Mouse (Mus musculus) CD4-positive, CD25-positive, alpha-beta regulatory T cell (primary cell): Measurements from ENCODE around the gene Cd244a. TPM values are rescaled to one million over a fixed set of nuclear protein-coding genes. Genes with fewer than 3 reads are reported as not detected.

ENCODE experiments used
- polyA plus RNA-seq: library from polyadenylated mRNA; unstranded; fragments of 100-300 nt; shearing (Covaris generic); gene quantifications from one replicate; pipeline ENCODE4 v1.2.1, GENCODE M21; 2017

The Cd244a gene
- polyA plus RNA-seq = 0.56 TPM

DNA sequence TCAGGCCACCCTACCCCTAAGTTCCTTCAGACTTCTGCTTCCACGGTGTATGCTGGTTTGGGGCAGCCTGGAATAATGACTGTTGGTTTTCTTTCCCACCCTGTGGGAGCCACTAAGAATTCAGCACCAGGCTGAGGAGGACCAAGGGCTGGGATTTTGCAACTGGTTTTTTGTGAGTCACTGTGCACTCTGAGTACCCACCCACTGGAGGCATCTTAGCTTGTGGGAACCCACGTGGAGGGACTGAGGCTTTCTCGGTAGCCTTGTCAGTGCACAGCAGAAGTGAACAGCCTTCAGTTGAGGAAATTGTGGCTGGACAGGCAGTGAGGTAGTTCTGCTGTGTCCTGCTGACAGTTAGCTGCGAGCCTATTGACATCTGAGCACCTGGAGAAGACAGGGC lies at the start of gene Cd244a:
Gene Cd244a (plus strand): TSS at position 296 of the 400 bp plus-strand sequence.

DNA sequence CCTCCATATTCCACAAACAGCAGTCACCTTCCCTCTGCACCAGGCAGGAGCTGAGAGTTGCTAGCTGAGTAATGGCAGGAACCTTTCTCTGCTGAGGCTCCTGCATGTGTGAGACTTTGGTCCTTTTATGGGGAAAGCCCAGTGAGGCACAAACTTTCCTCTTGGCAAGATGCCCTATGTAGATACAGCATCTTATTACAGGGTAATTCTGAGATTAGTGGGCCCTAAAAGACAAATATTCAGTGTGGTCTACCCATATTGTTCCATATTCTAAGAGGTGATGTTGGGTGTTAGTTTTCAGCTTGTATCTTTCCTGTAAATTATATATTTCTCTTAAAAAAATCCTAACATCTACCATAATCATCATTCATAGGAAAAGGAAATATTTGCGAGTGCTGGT lies 23.8 kb upstream of the Cd244a start, which contains the start of gene Itln1:
Gene Itln1 (minus strand): TSS at position 101 of the 400 bp plus-strand sequence.

DNA sequence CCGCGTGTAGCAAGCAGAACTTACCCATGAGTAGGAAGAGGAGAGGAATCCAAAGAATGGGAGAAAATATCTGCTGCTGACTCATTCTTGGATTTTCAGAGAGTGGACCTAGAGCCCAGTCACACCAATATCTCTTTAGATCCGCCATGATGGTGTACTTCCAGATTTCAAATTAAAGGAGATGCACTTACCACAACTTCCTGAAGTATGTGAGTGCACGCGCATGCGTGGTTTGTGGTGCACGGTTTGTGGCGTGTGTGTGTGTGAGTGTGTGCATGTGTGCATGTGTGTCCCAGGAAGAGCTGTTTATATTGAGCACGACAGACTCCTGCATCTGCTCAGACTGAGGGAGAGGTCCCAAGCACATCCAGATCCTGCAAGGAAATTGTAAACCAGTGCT lies 48.2 kb downstream of the Cd244a start, which contains the start of gene Ly9:
Gene Ly9 (minus strand): TSS at position 235 of the 400 bp plus-strand sequence.

DNA sequence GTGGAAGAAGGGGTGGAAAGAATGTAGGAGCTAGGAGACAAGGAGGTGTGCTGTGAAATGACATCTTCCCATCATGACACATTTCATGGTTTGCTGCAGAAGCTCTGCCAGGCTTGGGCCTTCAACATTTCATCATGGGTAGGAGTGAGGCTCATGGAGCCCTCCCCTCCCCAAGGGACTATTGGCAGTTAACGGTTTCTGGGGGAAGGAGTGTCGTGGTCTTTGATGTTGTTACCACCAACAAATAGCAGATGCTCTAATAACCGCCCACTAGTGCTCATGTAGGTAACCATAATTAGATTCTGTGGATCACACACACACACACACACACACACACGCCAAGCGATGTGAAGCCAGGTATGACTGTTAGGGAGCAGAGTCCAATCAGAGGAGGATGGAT lies 93.7 kb downstream of the Cd244a start, which contains the start of gene Slamf7:
Gene Slamf7 (minus strand): TSS at position 302 of the 400 bp plus-strand sequence.

Other genes with a start within 250 kb of the Cd244a start
- gene Dedd, start 230.0 kb upstream of the Cd244a start, polyA plus RNA-seq = 45.6 TPM
- gene Nit1, start 213.5 kb upstream of the Cd244a start, polyA plus RNA-seq = 48.6 TPM
- gene Pfdn2, start 213.5 kb upstream of the Cd244a start, polyA plus RNA-seq = 93.6 TPM
- gene Klhdc9, start 198.4 kb upstream of the Cd244a start, polyA plus RNA-seq = 0.29 TPM
- gene Nectin4, start 189.1 kb upstream of the Cd244a start, polyA plus RNA-seq = 0.07 TPM
- 190 TPM for gene Arhgap30, start 170.2 kb upstream of the Cd244a start, polyA plus RNA-seq
- 75.0 TPM for gene Usf1, start 147.9 kb upstream of the Cd244a start, polyA plus RNA-seq
- gene Tstd1, start 140.3 kb upstream of the Cd244a start, polyA plus RNA-seq = 3.2 TPM
- gene F11r, start 121.7 kb upstream of the Cd244a start, polyA plus RNA-seq = 0.26 TPM
- gene Alyref2, start 55.7 kb upstream of the Cd244a start, polyA plus RNA-seq = 11.0 TPM
- not detected for gene Itln1, start 23.9 kb upstream of the Cd244a start, polyA plus RNA-seq
- gene Ly9, start 48.2 kb downstream of the Cd244a start, polyA plus RNA-seq = 153 TPM
- gene Slamf7, start 93.8 kb downstream of the Cd244a start, polyA plus RNA-seq = 8.5 TPM
- gene Cd48, start 122.8 kb downstream of the Cd244a start, polyA plus RNA-seq = 403 TPM
- 76.0 TPM for gene Slamf1, start 207.9 kb downstream of the Cd244a start, polyA plus RNA-seq